Mouse (Mus musculus) forebrain, embryonic 16.5 days (tissue): Measurements from ENCODE around the gene Myo1g. TPM values are rescaled to one million over a fixed set of nuclear protein-coding genes. Genes with fewer than 3 reads are reported as not detected.

Experiments
- ATAC-seq: fragments of 200-750 bp; cut with Nextera tagmentation; 2 replicates; pipeline ENCODE4 v1.8.0; 2017; ENCODE audit warnings: mild to moderate bottlenecking, moderate library complexity
- H3K27ac ChIP-seq: fragments of 300-500 bp; sonication (generic); 2 replicates; pipeline ENCODE4 v1.5.1; 2014; ENCODE audit warnings: low read length, control low read depth
- H3K27me3 ChIP-seq: fragments of 300-500 bp; sonication (generic); replicated peaks from 2 replicates; pipeline ENCODE4 v1.6.1; 2014; ENCODE audit warnings: low read length; ENCODE audit not compliant: control insufficient read depth, insufficient read depth
- H3K36me3 ChIP-seq: fragments of 300-500 bp; sonication (generic); 2 replicates; pipeline ENCODE4 v1.6.1; 2014; ENCODE audit not compliant: control insufficient read depth, insufficient read depth
- H3K4me1 ChIP-seq: fragments of 300-500 bp; sonication (generic); replicated peaks from 2 replicates; pipeline ENCODE4 v1.6.1; 2014; ENCODE audit warnings: low read length; ENCODE audit not compliant: control insufficient read depth, insufficient read depth
- H3K4me2 ChIP-seq: fragments of 300-500 bp; sonication (generic); 2 replicates; pipeline ENCODE4 v1.6.1; 2014; ENCODE audit warnings: mild to moderate bottlenecking, low read length, control low read depth
- H3K4me3 ChIP-seq: fragments of 300-500 bp; sonication (generic); replicated peaks from 2 replicates; pipeline ENCODE4 v1.5.1; 2014; ENCODE audit warnings: mild to moderate bottlenecking, low read length, control low read depth
- H3K9ac ChIP-seq: fragments of 300-500 bp; sonication (generic); replicated peaks from 2 replicates; pipeline ENCODE4 v1.6.1; 2014; ENCODE audit warnings: low read depth, low read length, control low read depth
- H3K9me3 ChIP-seq: fragments of 300-500 bp; sonication (generic); 2 replicates; pipeline ENCODE4 v1.6.1; 2016; ENCODE audit warnings: low read length; ENCODE audit not compliant: control insufficient read depth
- WGBS: fragments of 180-500 bp; shearing (Covaris S2); extraction: QIAGEN DNeasy Blood & Tissue Kit; methylation state at CpG from one replicate; pipeline ENCODE4 v1.1.7; 2014; 5-methylcytosine and 5-hydroxymethylcytosine counted together
- polyA plus RNA-seq: library from polyadenylated mRNA; unstranded; fragments of >200 nt; fragmentation: Nextera tagmentation; extraction: Ambion mirVana; gene quantifications from 2 replicates; pipeline ENCODE4 v1.2.1, GENCODE M21; 2015

Gene Myo1g
- polyA plus RNA-seq, 1 experiment from 2014 or later, result 0.20 TPM

DNA sequence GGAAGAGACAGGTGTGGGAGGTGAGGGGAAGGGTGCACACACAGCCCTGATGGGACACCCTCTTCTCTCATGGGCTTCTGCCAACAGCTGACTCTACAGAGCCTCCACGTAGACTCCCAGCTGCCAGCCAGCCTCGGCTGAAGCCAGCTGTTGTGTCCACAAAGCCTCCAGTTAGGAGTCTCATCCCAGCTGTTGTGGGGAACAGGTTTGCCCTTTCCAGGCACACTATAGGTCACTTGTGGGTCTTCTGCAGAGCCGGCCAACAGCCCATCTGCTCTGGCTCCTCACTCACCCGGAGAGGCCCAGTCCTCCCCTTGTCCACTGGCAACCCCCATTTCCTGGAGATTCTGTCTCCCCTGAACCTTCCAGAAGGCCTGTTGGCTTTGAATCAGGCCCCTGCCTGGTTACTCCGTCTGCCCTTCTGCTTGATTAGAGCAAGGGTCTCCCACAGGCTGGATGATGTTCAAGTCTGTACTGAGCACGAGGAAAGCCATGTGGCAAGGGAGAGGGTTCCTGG is 39.0 kb downstream of the Myo1g start:
- Histone ChIP-seq H3K4me3 (no peak overlapping the region), H3K4me2 (no peak overlapping the region), H3K4me1 (no peaks in the 10 kb centered on the region), H3K27ac (no peak overlapping the region), H3K27me3 (no peaks in the 10 kb centered on the region), H3K9ac (no peak overlapping the region), H3K9me3 (no peaks in the 10 kb centered on the region), H3K36me3 (no peaks in the 10 kb centered on the region)
- no peak for ATAC-seq
- 70% methylated on average over 6 of the region's 6 CpGs for WGBS

DNA sequence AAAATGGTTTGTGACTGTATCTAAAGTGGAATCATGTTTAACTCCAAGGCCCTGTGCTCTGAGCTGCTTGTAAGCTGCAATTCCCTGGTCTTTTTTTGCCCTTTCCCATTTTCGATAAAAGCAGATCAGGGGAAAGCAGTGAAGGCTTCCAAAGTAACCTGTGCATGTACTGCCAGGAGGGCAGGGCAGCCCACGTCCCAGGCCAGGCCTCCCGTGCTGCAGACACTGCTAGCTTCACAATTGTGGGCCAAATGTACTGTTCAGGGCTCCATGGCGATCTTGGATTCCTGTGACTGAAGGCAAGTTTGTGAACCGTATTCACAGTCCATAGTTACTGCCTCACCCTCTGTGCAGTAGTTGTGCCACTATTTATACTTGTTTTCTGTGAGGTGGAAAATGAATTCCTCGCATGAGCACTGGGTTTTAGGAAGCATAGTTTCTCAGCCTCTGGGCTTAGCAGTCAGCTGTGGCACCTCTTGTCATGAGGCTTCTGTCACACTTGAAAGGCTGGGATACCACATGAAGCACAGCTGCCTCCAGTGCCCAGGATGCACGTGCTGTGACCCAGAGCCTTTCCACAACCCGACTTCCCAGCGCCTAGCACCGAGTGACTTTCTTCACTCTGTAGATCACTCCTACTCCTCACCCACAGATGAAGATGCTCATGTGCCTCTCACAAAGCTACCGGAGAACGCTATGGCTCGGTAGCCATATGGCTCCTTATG is 39.9 kb downstream of the Myo1g start:
- ATAC-seq, result no peak
- H3K9me3 ChIP-seq, result no peaks in the 10 kb centered on the region
- no peaks in the 10 kb centered on the region for H3K4me1 ChIP-seq
- H3K4me3 ChIP-seq, result no peak overlapping the region
- no peak overlapping the region for H3K27ac ChIP-seq
- WGBS, result 81% methylated on average over 13 of the region's 13 CpGs
- no peaks in the 10 kb centered on the region for H3K36me3 ChIP-seq
- H3K27me3 ChIP-seq, result no peaks in the 10 kb centered on the region
- H3K4me2 ChIP-seq, result no peak overlapping the region
- no peak overlapping the region for H3K9ac ChIP-seq

DNA sequence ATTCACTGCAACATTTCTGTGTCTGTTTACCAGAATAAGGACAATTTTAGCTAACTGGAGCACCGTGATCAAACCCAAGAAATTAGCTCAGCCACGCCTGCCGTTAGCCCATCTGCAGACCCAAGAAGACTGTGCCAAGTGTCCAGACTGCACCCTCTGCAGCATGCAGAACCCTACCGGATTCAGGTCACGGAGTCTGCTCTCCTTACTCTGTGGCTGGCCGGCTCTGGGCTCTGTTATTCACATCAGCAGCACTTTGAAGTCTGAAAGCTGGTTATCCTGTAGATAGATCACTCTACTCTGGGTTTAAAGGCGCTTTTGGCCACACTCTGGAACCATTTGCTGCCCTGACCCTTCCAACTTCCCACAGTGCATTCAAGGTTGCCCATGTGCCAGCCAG is 40.6 kb downstream of the Myo1g start:
- no peak overlapping the region for H3K9ac ChIP-seq
- no peaks in the 10 kb centered on the region for H3K9me3 ChIP-seq
- H3K4me2 ChIP-seq, result no peak overlapping the region
- ATAC-seq, result no peak
- no peaks in the 10 kb centered on the region for H3K36me3 ChIP-seq
- H3K4me3 ChIP-seq, result no peak overlapping the region
- H3K27ac ChIP-seq, result no peak overlapping the region
- H3K27me3 ChIP-seq, result no peaks in the 10 kb centered on the region
- H3K4me1 ChIP-seq, result no peaks in the 10 kb centered on the region
- whole genome bisulfite sequencing, result 76% methylated on average over 7 of the region's 7 CpGs

DNA sequence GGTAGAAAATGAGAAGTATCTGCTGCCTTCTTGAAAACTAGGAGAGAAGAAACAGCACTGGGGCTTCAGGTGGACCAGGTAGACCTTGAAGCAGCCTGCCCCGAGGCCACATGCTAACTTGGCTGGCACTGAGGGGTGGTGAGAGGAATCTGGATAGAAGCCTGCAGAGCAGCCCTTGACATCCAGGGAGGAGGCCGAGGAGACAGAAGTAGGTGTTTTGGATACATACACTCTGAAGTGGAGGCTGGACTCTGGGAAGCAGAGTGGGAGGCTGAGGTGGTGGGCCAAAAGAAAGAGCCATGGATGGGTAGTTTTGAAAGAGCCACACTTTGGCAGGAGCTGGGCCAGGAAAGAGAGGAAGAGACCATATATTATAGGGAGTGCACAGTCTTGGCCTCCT is 41.5 kb downstream of the Myo1g start:
- 77% methylated on average over 2 of the region's 2 CpGs for WGBS
- no peaks in the 10 kb centered on the region for H3K9me3 ChIP-seq
- no peak overlapping the region for H3K4me2 ChIP-seq
- ATAC-seq, result no peak
- no peak overlapping the region for H3K9ac ChIP-seq
- no peaks in the 10 kb centered on the region for H3K36me3 ChIP-seq
- no peak overlapping the region for H3K4me3 ChIP-seq
- H3K4me1 ChIP-seq, result peaks cover 3% of the 10 kb centered on the region
- no peaks in the 10 kb centered on the region for H3K27me3 ChIP-seq
- H3K27ac ChIP-seq, result no peak overlapping the region

DNA sequence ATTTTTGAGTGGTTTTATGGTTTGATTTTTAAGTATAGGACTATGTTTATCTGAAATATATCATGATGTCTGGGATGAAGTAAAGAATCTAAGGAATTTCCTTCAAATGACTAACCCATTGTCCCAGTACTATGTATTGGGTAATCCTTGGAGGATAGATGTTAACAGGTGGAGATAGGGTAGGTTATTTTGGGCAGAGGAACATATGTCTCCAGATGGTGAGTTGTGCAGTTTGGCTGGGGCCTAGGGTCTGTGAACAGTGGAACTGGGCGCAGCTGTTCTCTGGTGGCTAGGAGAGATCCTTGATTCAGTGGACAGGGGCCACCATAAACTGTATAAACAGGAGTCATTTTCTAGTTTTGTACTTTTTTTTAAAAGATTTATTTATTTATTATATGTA is 43.4 kb downstream of the Myo1g start:
- Histone ChIP-seq H3K27ac (no peak overlapping the region), H3K36me3 (no peaks in the 10 kb centered on the region), H3K4me3 (no peak overlapping the region), H3K9ac (no peak overlapping the region), H3K4me1 (peaks cover 17% of the 10 kb centered on the region), H3K27me3 (no peaks in the 10 kb centered on the region), H3K4me2 (no peak overlapping the region), H3K9me3 (no peaks in the 10 kb centered on the region)
- no peak for ATAC-seq
- WGBS, result 100% methylated on average over 1 of the region's 1 CpGs

DNA sequence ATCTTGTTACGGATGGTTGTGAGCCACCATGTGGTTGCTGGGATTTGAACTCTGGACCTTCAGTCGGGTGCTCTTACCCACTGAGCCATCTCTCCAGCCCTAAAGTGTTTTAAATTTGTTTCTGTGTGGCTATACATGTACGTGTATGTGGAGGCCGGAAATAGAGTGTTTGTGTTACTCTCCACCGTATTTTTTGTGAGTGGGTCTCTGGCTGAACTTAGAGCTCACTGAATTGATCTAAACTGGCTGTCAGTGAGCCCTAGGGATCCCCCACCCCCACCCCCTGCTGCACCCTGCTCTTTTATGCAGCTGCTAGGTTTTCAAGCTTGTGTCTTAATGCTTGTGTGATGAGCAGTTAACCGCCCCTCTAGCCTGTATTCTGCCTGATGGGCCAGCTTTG is 43.9 kb downstream of the Myo1g start:
- no peaks in the 10 kb centered on the region for H3K36me3 ChIP-seq

DNA sequence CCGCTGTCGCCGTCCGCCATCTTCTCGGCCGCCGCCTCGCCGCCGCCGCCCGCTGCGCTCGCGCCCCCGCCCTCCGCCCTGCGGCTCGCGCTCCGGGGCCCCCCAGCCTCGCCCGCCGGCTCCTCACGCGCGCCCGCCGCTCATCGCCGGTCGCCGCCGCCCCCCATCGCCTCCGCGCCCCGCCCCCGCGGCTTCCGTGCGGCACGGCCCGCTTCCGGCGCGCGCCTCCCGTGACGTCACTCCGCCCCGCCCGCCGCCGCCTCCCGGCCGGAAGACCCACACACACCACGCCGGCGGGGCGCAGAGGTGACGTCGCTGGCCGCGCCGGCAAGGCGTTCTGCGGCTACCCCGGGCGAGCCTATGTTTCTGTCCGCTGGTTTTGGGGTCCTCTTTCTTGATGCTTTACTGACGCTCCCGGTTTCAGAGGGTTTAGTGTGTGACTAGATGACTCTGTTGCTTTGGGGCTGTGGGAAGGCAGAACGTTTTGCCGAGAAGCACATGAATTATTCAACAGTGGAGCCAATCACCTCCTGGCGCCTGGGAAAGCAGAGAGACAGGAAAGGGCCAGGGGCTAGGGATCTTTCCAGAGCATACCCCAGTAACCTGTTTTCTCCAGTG is 44.8 kb downstream of the Myo1g start, which contains the start of gene Purb:
Gene Purb, minus strand, starts transcription at position 51 of the 618 bp plus-strand sequence.
- H3K4me3 ChIP-seq, result peak within 1 kb of the TSS; percentile 92
- no peaks in the 10 kb centered on the region for H3K27me3 ChIP-seq
- WGBS, result under 1% methylated on average over 38 of the region's 76 CpGs
- peak within 1 kb of the TSS; percentile 96 for H3K27ac ChIP-seq
- H3K4me1 ChIP-seq, result peaks cover 27% of the 10 kb centered on the region
- peak within 1 kb of the TSS; percentile 90 for H3K9ac ChIP-seq
- peak within 1 kb of the TSS; percentile 89 for H3K4me2 ChIP-seq
- no peaks in the 10 kb centered on the region for H3K36me3 ChIP-seq
- peak; percentile 97 for ATAC-seq
- no peaks in the 10 kb centered on the region for H3K9me3 ChIP-seq

More for the DNA sequence above, 43.9 kb downstream of the Myo1g start:
- H3K4me2 ChIP-seq, result no peak overlapping the region
- no peak for ATAC-seq
- no peak overlapping the region for H3K9ac ChIP-seq
- H3K9me3 ChIP-seq, result no peaks in the 10 kb centered on the region
- no peak overlapping the region for H3K4me3 ChIP-seq
- no peak overlapping the region for H3K27ac ChIP-seq
- 73% methylated on average over 6 of the region's 6 CpGs for WGBS
- H3K4me1 ChIP-seq, result peaks cover 20% of the 10 kb centered on the region
- H3K27me3 ChIP-seq, result no peaks in the 10 kb centered on the region

DNA sequence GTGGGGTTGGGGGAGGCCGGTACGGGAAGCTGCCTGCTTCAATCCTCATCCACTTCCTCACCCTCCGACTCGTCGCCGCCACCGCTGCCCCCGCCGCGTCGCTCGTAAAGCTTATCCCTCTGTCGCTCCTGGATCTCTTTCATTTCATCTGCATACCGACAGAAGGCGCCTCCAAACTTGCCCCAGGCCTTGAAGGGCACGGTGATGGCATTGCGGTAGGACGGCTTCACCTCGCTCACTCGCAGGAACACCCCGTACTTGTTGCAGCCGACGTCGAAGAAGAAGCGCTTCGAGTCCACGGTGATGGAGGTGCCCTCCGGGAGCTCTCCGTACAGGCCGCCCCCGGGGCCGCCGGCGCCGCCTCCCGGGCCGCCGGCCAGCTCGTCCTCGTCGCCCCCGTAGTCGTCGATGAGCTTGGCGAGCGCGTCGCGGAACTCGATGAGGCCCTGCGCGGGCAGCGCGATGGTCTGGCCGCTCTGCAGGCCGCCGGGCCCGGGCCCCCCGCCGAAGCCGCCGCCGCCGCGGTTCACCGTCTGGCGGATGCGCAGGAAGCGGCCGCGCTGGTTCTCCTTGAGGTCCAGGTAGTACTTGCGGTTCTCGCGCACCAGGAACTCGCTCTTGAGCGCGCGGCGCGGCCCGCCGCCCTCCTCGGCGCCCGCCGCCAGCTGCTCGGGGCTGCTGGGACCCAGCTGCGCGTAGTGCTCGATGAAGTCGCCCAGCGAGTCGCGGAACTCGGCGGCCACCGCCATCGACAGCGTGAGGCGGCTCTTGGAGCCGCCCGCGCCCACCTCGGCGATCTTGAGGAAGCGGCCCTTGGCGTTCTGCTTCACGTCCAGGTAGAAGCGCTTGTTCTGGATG is 45.7 kb downstream of the Myo1g start:
- WGBS, result under 1% methylated on average over 103 of the region's 109 CpGs
- H3K36me3 ChIP-seq, result no peaks in the 10 kb centered on the region
- H3K9me3 ChIP-seq, result no peaks in the 10 kb centered on the region

DNA sequence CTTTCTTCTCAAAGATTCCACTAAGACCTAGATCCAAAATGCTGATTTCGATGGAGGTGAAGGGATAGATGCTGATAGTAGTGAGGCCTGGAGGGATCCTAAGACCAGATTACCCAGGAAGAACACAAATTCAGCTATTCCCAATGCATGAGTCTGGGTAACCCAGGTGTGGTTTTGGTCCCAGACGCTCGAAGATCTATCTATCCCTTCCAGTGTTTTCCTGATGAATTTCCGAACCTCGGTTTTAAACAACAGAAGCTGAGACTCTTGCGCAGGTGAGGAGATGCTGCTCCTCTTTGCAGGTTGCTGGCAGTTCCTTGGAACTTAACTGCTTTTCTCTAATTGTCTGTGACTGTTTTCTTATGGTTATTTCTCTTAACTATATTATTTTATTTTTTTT is 46.4 kb downstream of the Myo1g start:
- Histone ChIP-seq H3K36me3 (no peaks in the 10 kb centered on the region), H3K27me3 (no peaks in the 10 kb centered on the region), H3K27ac (no peak overlapping the region), H3K4me1 (peaks cover 39% of the 10 kb centered on the region), H3K4me2 (peak overlapping the region; percentile 89), H3K9me3 (no peaks in the 10 kb centered on the region), H3K4me3 (peak overlapping the region; percentile 92), H3K9ac (peak overlapping the region; percentile 90)
- ATAC-seq, result no peak
- WGBS, result 44% methylated on average over 6 of the region's 6 CpGs

More for the DNA sequence above, 45.7 kb downstream of the Myo1g start:
- peak overlapping the region; percentile 92 for H3K4me3 ChIP-seq
- peak overlapping the region; percentile 96 for H3K27ac ChIP-seq
- peak overlapping the region; percentile 90 for H3K9ac ChIP-seq
- H3K4me2 ChIP-seq, result peak overlapping the region; percentile 89
- peaks cover 35% of the 10 kb centered on the region for H3K4me1 ChIP-seq
- peak; percentile 17; the same call in 1 of the 2 replicates for ATAC-seq
- no peaks in the 10 kb centered on the region for H3K27me3 ChIP-seq
